Mouse (Mus musculus): ENCODE data around the gene Tnnc1. TPM values are rescaled to one million over a fixed set of nuclear protein-coding genes. Genes with fewer than 3 reads are reported as not detected.

Tnnc1 gene
- total and polyA plus RNA-seq, 2 experiments from 2014 or later, result 2.4 to 3.0 TPM

GRCm38 (mm10) chr14:31226978-31227377 lies 18.9 kb downstream of the Tnnc1 start:
- Histone ChIP-seq H3K9me3 (ENCODE audit: low read length) (no peaks in the 10 kb centered on the region), H3K27ac (ENCODE audit: low read depth, low read length) (no peak overlapping the region), H3K9ac (no peak overlapping the region), H3K4me3 (ENCODE audit: low read depth, low read length) (no peak overlapping the region), H3K4me2 (ENCODE audit: low read depth) (no peak overlapping the region), H3K36me3 (ENCODE audit: insufficient read depth) (no peaks in the 10 kb centered on the region), H3K27me3 (ENCODE audit: insufficient read depth, low read length) (no peaks in the 10 kb centered on the region), H3K4me1 (ENCODE audit: insufficient read depth) (no peaks in the 10 kb centered on the region)
- ATAC-seq, result peak; percentile 79
- DNase-seq, result peak; percentile 58
- WGBS, result 33% methylated on average over 4 of the region's 4 CpGs
- TF ChIP-seq CTCF (IDR thresholded peaks at IDR 0.05; ENCODE audit: low read depth), result no peak

GRCm38 (mm10) chr14:31228234-31228633 lies 20.1 kb downstream of the Tnnc1 start:
- H3K4me2 ChIP-seq (ENCODE audit: low read depth), result no peak overlapping the region
- no peak for DNase-seq
- ATAC-seq, result no peak

GRCm38 (mm10) chr14:31230442-31230841 lies 22.3 kb downstream of the Tnnc1 start:
- ATAC-seq (no peak), DNase-seq (no peak)
- no peak overlapping the region for H3K4me2 ChIP-seq (ENCODE audit: low read depth)
- no peaks in the 10 kb centered on the region for H3K36me3 ChIP-seq (ENCODE audit: insufficient read depth)
- no peak for TF ChIP-seq CTCF (IDR thresholded peaks at IDR 0.05; ENCODE audit: low read depth)
- no peak overlapping the region for H3K27ac ChIP-seq (ENCODE audit: low read depth, low read length)
- peaks cover 4% of the 10 kb centered on the region; the same call in 1 of the 2 replicates for H3K4me1 ChIP-seq (ENCODE audit: insufficient read depth)
- H3K27me3 ChIP-seq (ENCODE audit: insufficient read depth, low read length), result no peaks in the 10 kb centered on the region
- H3K9ac ChIP-seq, result no peak overlapping the region
- 68% methylated on average over 8 of the region's 8 CpGs for WGBS
- H3K9me3 ChIP-seq (ENCODE audit: low read length), result no peaks in the 10 kb centered on the region
- no peak overlapping the region for H3K4me3 ChIP-seq (ENCODE audit: low read depth, low read length)

More at GRCm38 (mm10) chr14:31228234-31228633, 20.1 kb downstream of the Tnnc1 start:
- Histone ChIP-seq H3K4me1 (ENCODE audit: insufficient read depth) (no peaks in the 10 kb centered on the region), H3K9ac (no peak overlapping the region), H3K27ac (ENCODE audit: low read depth, low read length) (no peak overlapping the region), H3K27me3 (ENCODE audit: insufficient read depth, low read length) (no peaks in the 10 kb centered on the region), H3K4me3 (ENCODE audit: low read depth, low read length) (no peak overlapping the region), H3K9me3 (ENCODE audit: low read length) (no peaks in the 10 kb centered on the region), H3K36me3 (ENCODE audit: insufficient read depth) (no peaks in the 10 kb centered on the region)
- no peak for TF ChIP-seq CTCF (IDR thresholded peaks at IDR 0.05; ENCODE audit: low read depth)
- 85% methylated on average over 6 of the region's 6 CpGs for WGBS

DNA sequence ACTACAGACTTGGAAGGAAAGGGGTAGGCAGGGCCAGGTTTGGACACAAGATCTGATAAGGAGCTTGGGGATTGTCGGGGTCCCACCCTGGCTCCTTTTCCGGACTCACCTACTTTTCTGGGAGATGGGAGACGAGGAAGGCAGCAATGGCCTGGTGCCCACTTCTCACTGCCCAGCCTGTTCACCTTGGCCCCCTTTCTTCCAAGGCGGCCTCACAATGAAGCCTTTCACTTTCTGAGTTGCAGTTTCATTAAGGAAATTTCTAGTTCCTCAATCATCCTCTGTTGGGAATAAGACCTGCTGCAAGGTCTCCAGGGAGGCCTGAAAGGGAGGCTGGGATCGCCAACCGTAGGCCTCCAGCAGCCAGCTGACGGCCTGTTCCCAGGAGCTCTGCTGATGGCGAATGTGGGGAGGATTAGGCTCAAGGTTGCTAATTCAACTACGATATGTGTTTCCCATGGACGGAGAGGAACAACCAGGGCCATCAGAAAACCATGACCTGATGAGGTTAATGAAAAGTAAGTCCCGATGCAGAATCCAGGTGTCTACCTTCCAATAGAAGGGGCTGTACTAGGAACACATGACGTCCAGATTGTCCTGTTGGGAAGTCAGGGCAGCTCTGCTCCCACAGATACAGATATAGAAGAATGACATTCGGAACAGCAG lies 24.4 kb downstream of the Tnnc1 start:
- 85% methylated on average over 13 of the region's 13 CpGs for WGBS

DNA sequence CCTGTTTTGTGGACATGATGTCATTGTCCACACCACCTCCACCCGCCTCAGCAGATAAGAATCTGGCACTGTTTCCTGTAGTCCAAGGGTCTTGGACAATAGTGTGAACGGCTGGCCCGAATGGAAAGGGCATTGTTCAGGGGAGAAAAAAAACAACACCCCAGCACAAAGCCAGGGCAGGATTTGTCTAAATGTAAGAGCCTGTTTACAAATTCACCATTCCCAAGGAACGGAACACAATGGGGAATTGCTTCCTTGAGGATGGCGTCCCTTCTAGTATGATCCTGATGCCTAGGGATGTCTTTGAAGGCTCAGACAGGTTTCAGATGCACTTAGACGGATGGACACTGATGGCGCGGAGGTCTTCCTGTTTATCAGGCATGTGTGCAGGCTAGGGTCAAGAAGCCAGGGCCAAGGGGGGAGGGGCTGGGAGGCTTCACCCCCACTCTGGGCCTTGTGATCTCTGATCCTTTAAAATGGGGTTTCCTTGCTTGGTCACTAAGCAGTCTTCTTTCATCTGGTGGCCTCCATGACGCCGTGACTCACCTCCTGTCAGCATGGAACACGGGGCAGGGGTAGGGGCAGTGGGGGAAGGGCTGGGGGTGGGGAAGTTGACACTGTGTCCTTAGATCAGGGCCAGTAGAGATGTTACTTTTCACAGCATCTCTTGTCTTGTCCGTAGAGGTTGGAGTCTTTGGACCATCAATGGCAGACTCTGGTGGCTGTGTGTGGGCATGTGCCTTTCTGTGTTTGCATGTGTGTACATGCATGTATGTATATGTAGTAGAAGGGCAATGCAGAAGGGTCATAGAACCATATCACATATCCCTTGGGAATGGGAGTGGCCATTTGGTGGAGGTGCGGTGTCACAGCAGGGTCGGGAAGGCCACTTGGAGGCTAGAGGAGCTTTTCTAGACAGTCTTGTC lies 25.2 kb downstream of the Tnnc1 start:
- H3K27ac ChIP-seq (ENCODE audit: low read depth, low read length), result no peak overlapping the region
- DNase-seq (no peak), ATAC-seq (no peak)
- H3K9ac ChIP-seq, result no peak overlapping the region
- no peak overlapping the region for H3K4me3 ChIP-seq (ENCODE audit: low read depth, low read length)
- H3K9me3 ChIP-seq (ENCODE audit: low read length), result no peaks in the 10 kb centered on the region
- no peaks in the 10 kb centered on the region for H3K27me3 ChIP-seq (ENCODE audit: insufficient read depth, low read length)
- no peak overlapping the region for H3K4me2 ChIP-seq (ENCODE audit: low read depth)
- TF ChIP-seq CTCF (IDR thresholded peaks at IDR 0.05; ENCODE audit: low read depth), result no peak
- WGBS, result 84% methylated on average over 14 of the region's 14 CpGs
- peaks cover 4% of the 10 kb centered on the region; the same call in 1 of the 2 replicates for H3K4me1 ChIP-seq (ENCODE audit: insufficient read depth)
- H3K36me3 ChIP-seq (ENCODE audit: insufficient read depth), result no peaks in the 10 kb centered on the region

More for the DNA sequence above, 24.4 kb downstream of the Tnnc1 start:
- Histone ChIP-seq H3K27me3 (ENCODE audit: insufficient read depth, low read length) (no peaks in the 10 kb centered on the region), H3K4me3 (ENCODE audit: low read depth, low read length) (no peak overlapping the region), H3K9me3 (ENCODE audit: low read length) (no peaks in the 10 kb centered on the region), H3K9ac (no peak overlapping the region), H3K4me1 (ENCODE audit: insufficient read depth) (peaks cover 4% of the 10 kb centered on the region; the same call in 1 of the 2 replicates), H3K4me2 (ENCODE audit: low read depth) (no peak overlapping the region), H3K27ac (ENCODE audit: low read depth, low read length) (no peak overlapping the region), H3K36me3 (ENCODE audit: insufficient read depth) (no peaks in the 10 kb centered on the region)
- no peak for TF ChIP-seq CTCF (IDR thresholded peaks at IDR 0.05; ENCODE audit: low read depth)
- no peak for DNase-seq
- no peak for ATAC-seq

DNA sequence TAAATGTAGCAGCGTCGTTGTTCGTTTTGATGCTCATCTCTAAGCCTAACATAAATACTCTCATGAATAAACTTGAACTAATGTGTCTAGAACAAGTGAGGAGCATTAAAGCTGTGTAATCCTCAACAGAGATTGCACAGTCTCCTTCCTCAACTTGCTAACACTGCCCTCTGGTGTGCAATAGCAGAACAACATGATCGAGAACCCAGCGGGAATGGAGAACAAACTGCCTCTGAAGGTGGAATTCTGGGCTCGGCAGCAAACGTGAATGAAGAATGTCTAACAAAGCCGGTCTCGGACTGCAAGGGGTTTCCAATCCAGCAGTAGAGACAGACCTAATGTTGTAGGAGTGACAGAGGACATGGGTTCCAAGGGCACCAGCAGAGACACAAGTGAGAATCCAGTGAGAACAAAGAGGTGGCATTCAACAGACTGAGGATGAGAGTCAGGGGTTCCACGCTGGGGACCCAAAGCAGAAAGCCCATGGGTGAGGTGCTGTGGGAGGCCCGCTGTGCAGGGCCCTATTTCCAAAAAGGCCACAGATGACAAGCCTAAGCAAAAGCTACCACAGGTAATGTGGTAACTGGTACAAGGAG lies 26.0 kb downstream of the Tnnc1 start:
- H3K4me3 ChIP-seq (ENCODE audit: low read depth, low read length), result no peak overlapping the region
- ATAC-seq, result peak; percentile 92
- H3K9ac ChIP-seq, result peak overlapping the region; percentile 37; the same call in 1 of the 2 replicates
- H3K27ac ChIP-seq (ENCODE audit: low read depth, low read length), result 0 out of 2 replicates have a peak overlapping the region, but pooled peaks have one; percentile 30
- H3K36me3 ChIP-seq (ENCODE audit: insufficient read depth), result no peaks in the 10 kb centered on the region
- peak; percentile 96 for TF ChIP-seq CTCF (IDR thresholded peaks at IDR 0.05; ENCODE audit: low read depth)
- H3K4me1 ChIP-seq (ENCODE audit: insufficient read depth), result peaks cover 4% of the 10 kb centered on the region; the same call in 1 of the 2 replicates
- 22% methylated on average over 11 of the region's 11 CpGs for WGBS
- no peaks in the 10 kb centered on the region for H3K9me3 ChIP-seq (ENCODE audit: low read length)
- H3K4me2 ChIP-seq (ENCODE audit: low read depth), result peak overlapping the region; percentile 23; the same call in 1 of the 2 replicates
- DNase-seq, result peak; percentile 92
- no peaks in the 10 kb centered on the region for H3K27me3 ChIP-seq (ENCODE audit: insufficient read depth, low read length)

All from forebrain, postnatal 0 days (tissue).